Mouse (Mus musculus) olfactory bulb, adult 2 months (tissue): ENCODE measurements at regions not wholly inside any gene's neighbourhood (a gene's known extent, or its start where the extent isn't known, plus 50 kb on each side); places are given as distances from the start of the nearest gene placed in this dataset.

Source experiments
- CTCF ChIP-seq: fragments of 200-500 bp; IDR thresholded peaks from 2 replicates; pipeline ENCODE4 v1.5.1; 2012; ENCODE audit warnings: low read depth, mild to moderate bottlenecking, low read length, moderate library complexity; ENCODE audit not compliant: insufficient read depth
- POLR2A ChIP-seq: fragments of 200-500 bp; IDR thresholded peaks from 2 replicates; pipeline ENCODE4 v1.6.1; 2012; ENCODE audit warnings: mild to moderate bottlenecking, low read depth, low read length, moderate library complexity; ENCODE audit not compliant: insufficient read depth

GRCm38 (mm10) chr10:96901150-96901549 lies 284.3 kb downstream of the Btg1 start:
- TF ChIP-seq POLR2A, result no peak
- TF ChIP-seq CTCF, result no peak
